ENCODE assay signal across 17 mouse cellular contexts in the genomic region with DNA sequence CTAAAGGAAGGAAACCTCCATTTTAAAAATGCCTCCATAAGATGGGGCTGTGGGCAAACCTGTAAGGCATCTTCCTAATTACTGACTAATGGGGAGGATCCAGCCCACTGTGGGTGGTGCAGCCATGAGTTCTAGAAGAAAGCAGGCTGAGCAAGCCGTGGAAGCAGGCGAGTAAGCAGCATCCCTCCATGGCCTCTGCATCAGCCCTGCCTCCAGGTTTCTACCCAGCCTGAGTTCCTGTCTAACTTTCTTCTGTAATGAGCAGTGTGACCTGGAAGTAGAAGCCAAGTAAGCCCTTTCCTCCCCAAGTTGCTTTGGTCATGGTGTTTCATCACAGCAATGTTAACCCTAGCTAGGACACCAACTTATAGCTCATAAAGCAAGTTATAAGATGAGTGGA.
"Had no signal": no experiment of that assay in that cellular context is flagged by ENCODE, and none has a peak within 500 bp of the region (broad histone marks: within the 10 kb centered on the region; RNA-seq: fewer than 3 reads in every experiment).

No protein-coding gene starts in this region.

- H3K4me1 ChIP-seq: megakaryocyte, embryonic 14.5 days; midbrain, embryonic 15.5 days; stomach, embryonic 15.5 days had no signal

- H3K9ac ChIP-seq: lung, embryonic 15.5 days; midbrain, embryonic 13.5 days; midbrain, embryonic 15.5 days; neural tube, embryonic 12.5 days; stomach, embryonic 15.5 days had no signal

- H3K4me3 ChIP-seq: lung, embryonic 15.5 days; megakaryocyte, embryonic 14.5 days; midbrain, embryonic 13.5 days; midbrain, embryonic 15.5 days; neural tube, embryonic 12.5 days; stomach, embryonic 15.5 days had no signal

- H3K4me2 ChIP-seq: lung, embryonic 15.5 days; midbrain, embryonic 11.5 days; midbrain, embryonic 13.5 days; midbrain, embryonic 15.5 days; neural tube, embryonic 12.5 days; stomach, embryonic 15.5 days had no signal

- ATAC-seq: lung, postnatal 0 days; midbrain, embryonic 13.5 days; midbrain, embryonic 15.5 days had no signal

- H3K27ac ChIP-seq: lung, embryonic 15.5 days; macrophage; midbrain, embryonic 13.5 days; midbrain, embryonic 15.5 days; neural tube, embryonic 12.5 days; stomach, embryonic 15.5 days; stomach, postnatal 0 days had no signal

- H3K9me3 ChIP-seq: lung, embryonic 15.5 days; megakaryocyte, embryonic 14.5 days; midbrain, embryonic 13.5 days; midbrain, embryonic 15.5 days; neural tube, embryonic 12.5 days; stomach, embryonic 15.5 days had no signal

- H3K27me3 ChIP-seq: lung, embryonic 15.5 days; stomach, embryonic 15.5 days had no signal

- H3K36me3 ChIP-seq: lung, embryonic 15.5 days; midbrain, embryonic 13.5 days; midbrain, embryonic 15.5 days; neural tube, embryonic 12.5 days; stomach, embryonic 15.5 days had no signal

- DNase-seq: lung, adult 2 months; lung, postnatal 14 days; lung, postnatal 36 days; right cerebral cortex, postnatal 14 days; thymus, adult 2 months; thymus, postnatal 25 days; thymus, postnatal 4 days had no signal
